Mouse (Mus musculus) bone marrow, adult 2 months (tissue): Measurements from ENCODE around the gene Get4.

ENCODE experiments used
- CTCF ChIP-seq: fragments of 200-500 bp; IDR thresholded peaks from 2 replicates; pipeline ENCODE4 v1.5.1; 2011; ENCODE audit warnings: low read length, control low read depth; ENCODE audit not compliant: control insufficient read depth, insufficient read depth
- POLR2A ChIP-seq: fragments of 200-500 bp; IDR thresholded peaks from 2 replicates; pipeline ENCODE4 v1.6.1; 2011; ENCODE audit warnings: low read depth, mild to moderate bottlenecking, control low read depth, low read length, borderline replicate concordance; ENCODE audit not compliant: control insufficient read depth

DNA sequence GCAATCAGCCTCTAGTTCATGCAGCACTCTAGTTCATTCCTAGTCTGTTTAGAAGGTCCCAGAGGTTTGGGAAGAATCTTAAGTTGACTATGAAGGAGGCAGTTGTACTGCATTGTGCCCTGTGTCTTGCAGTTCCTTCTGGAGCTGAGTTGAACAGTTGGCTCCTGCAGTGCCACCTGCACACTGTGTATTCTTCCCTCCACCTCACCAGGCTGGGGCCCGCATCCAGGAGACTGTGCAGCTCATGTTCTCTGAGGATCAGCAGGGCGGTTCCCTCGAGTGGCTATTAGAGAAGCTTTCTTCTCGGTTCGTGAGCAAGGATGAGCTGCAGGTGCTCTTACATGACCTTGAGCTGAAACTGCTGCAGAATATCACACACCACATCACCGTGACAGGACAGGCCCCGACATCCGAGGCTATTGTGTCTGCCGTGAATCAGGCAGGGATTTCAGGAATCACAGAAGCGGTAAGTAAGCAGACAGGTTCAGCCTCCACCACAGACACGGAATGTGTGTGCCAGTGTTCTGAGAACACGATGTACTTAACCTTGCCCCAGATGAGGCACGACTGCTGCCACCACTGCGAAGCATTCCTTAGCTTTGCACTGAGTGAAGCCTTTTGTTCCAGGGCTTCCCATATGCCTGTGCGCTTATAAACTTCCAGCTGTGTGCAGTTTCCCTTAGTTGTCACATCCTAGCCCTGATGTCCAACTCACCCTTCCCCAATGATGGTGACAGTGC lies 10.9 kb upstream of the Get4 start:
- no peak for TF ChIP-seq POLR2A
- TF ChIP-seq CTCF = no peak
